Mouse (Mus musculus): Measurements from ENCODE around the gene Samhd1.

GRCm38 (mm10) chr2:157055721-157056120, 79.3 kb downstream of the Samhd1 start:
- TF ChIP-seq CTCF (IDR thresholded peaks at IDR 0.05): no peak
- TF ChIP-seq EP300 (IDR thresholded peaks at IDR 0.05): no peak

Measured in lung, postnatal 0 days (tissue).